Mouse (Mus musculus): ENCODE measurements around the gene Ptch2. TPM values are rescaled to one million over a fixed set of nuclear protein-coding genes. Genes with fewer than 3 reads are reported as not detected.

The Ptch2 gene
- polyA plus RNA-seq, 1 experiment from 2014 or later: 5.6 TPM

DNA sequence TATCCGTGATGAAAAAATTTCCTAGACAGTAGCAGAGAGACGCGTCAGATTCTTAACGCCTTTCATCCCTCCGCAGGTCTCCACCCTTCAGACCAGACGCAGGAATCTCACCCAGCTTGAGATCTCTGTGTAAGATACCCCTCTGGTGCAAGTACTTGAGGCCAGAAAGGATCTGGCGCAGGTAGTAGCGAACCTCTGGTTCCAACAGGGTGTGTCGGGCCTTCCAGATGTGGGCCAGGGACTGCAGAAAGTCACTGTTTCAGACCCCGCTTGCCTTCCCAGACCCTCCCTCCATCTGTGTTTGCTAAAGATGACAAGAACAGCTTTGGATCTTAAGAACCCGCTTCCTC, 36.9 kb downstream of the Ptch2 start:
- Histone ChIP-seq H3K27ac (no peak overlapping the region), H3K36me3 (replicated peaks; ENCODE audit: control insufficient read depth, insufficient read depth) (peaks cover 35% of the 10 kb centered on the region), H3K9me3 (ENCODE audit: control insufficient read depth, low read length) (no peaks in the 10 kb centered on the region), H3K4me1 (replicated peaks; ENCODE audit: control insufficient read depth, insufficient read depth, low read length) (peaks cover 19% of the 10 kb centered on the region), H3K4me3 (replicated peaks; ENCODE audit: low read length) (peak overlapping the region; percentile 89), H3K27me3 (ENCODE audit: control insufficient read depth, insufficient read depth, low read length) (no peaks in the 10 kb centered on the region), H3K4me2 (replicated peaks) (peak overlapping the region; percentile 85), H3K9ac (peak overlapping the region; percentile 87)
- no peak for DNase-seq (ENCODE audit: low spot score)
- 4% methylated on average over 11 of the region's 11 CpGs for WGBS
- ATAC-seq (ENCODE audit: low FRiP score): no peak

DNA sequence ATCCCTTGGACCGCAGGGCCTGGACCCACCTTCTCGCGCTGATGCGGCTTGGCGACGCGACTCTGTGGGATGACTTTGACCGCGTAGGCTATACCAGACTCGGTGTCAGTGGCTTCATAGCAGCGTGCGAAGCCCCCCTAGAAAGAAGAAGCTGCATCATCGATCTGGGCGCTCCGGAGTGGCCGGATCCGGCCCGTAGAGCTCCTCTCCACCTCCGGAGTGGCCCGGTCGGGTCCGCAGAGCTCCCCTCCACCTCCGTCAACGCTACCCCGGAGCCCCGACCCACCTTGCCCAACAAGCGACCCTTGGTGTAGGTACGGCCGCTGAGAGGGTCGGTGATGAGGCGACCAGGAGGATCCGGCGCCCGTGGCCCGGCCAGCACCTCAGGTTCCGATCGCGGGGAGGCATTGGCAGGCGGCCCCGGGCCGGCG, 37.5 kb downstream of the Ptch2 start:
- no peaks in the 10 kb centered on the region for H3K9me3 ChIP-seq (ENCODE audit: control insufficient read depth, low read length)
- no peaks in the 10 kb centered on the region for H3K27me3 ChIP-seq (ENCODE audit: control insufficient read depth, insufficient read depth, low read length)
- peak overlapping the region; percentile 85 for H3K4me2 ChIP-seq (replicated peaks)
- peak; percentile 54 for DNase-seq (ENCODE audit: low spot score)
- H3K27ac ChIP-seq: peak overlapping the region; percentile 76
- H3K9ac ChIP-seq: peak overlapping the region; percentile 87
- ATAC-seq (ENCODE audit: low FRiP score): peak; percentile 49
- WGBS: under 1% methylated on average over 40 of the region's 42 CpGs
- H3K4me3 ChIP-seq (replicated peaks; ENCODE audit: low read length): peak overlapping the region; percentile 89
- H3K4me1 ChIP-seq (replicated peaks; ENCODE audit: control insufficient read depth, insufficient read depth, low read length): peaks cover 19% of the 10 kb centered on the region
- peaks cover 29% of the 10 kb centered on the region for H3K36me3 ChIP-seq (replicated peaks; ENCODE audit: control insufficient read depth, insufficient read depth)

DNA sequence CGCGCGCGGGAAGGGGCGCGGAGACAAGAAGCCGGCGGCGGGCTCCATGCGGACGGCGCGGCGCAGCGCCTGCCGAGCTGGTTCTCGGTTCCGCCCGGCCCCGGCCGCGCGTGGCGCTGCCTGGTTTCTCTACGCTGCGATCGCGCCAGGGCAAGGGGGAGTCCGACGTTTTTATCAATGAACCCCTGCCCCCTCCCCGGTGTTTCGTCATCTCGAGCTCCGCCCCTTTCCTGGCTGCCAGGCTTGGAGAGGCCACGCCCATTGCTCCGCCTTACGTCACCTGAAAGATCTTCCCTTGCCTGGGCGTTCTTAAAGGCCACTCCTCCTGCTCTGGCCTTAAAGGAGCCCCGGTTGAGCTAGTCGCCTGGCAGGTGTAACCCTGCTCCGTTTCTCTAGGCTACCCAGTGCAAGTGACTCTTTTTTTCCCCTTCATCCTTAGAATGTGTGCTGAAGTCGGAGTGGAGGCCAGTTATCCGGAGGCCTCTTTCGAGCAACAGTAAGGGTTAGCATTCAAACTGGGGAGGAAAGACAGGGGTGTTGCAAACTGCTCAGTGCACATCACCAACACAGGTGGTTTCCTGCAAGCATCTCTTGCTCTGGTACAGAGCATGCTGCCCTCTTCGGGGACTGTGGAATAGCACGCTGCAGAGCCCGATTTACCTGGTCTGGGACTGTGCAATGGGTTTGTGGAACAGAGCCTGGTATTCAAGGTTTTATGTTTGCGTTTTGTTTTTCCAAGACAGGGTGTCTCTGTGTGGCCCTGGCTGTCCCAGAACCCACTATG, 38.1 kb downstream of the Ptch2 start, which contains the start of gene Plk3:
Gene Plk3, minus strand, starts transcription at position 147 of the 784 bp plus-strand sequence.
- Histone ChIP-seq H3K9me3 (ENCODE audit: control insufficient read depth, low read length) (no peaks in the 10 kb centered on the region), H3K4me1 (replicated peaks; ENCODE audit: control insufficient read depth, insufficient read depth, low read length) (peaks cover 19% of the 10 kb centered on the region), H3K9ac (peak within 1 kb of the TSS; percentile 87), H3K4me3 (replicated peaks; ENCODE audit: low read length) (peak within 1 kb of the TSS; percentile 89), H3K4me2 (replicated peaks) (peak within 1 kb of the TSS; percentile 85), H3K27ac (peak within 1 kb of the TSS; percentile 76), H3K36me3 (replicated peaks; ENCODE audit: control insufficient read depth, insufficient read depth) (peaks cover 22% of the 10 kb centered on the region), H3K27me3 (ENCODE audit: control insufficient read depth, insufficient read depth, low read length) (no peaks in the 10 kb centered on the region)
- 2% methylated on average over 43 of the region's 48 CpGs for WGBS
- DNase-seq (ENCODE audit: low spot score) (peak; percentile 98), ATAC-seq (ENCODE audit: low FRiP score) (peak; percentile 90)

DNA sequence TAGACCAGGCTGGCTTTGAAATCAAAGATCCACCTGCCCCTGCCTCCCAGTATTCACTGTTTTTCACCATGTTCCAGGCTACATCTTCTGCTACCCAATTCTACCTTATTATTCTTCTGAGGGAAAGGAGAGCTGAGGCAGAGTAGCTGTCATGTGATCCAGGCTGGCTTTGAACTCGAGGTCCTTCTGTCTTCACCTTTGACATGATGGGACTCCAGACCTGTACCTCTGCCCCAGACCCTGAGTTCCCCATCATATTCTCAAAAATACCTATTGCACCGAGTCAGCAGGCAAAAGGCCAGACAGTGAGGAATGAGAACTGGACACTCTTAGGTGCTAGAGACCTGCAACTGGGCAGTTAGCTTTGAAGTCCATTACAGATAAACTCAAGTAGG, 38.7 kb downstream of the Ptch2 start:
- ATAC-seq (ENCODE audit: low FRiP score) (no peak), DNase-seq (ENCODE audit: low spot score) (no peak)
- no peaks in the 10 kb centered on the region for H3K27me3 ChIP-seq (ENCODE audit: control insufficient read depth, insufficient read depth, low read length)
- no peaks in the 10 kb centered on the region for H3K9me3 ChIP-seq (ENCODE audit: control insufficient read depth, low read length)
- peak overlapping the region; percentile 50; the same call in 1 of the 2 replicates for H3K9ac ChIP-seq
- WGBS: 46% methylated on average over 2 of the region's 2 CpGs
- peak overlapping the region; percentile 85 for H3K4me2 ChIP-seq (replicated peaks)
- no peak overlapping the region for H3K27ac ChIP-seq
- H3K4me1 ChIP-seq (replicated peaks; ENCODE audit: control insufficient read depth, insufficient read depth, low read length): peaks cover 19% of the 10 kb centered on the region
- H3K36me3 ChIP-seq (replicated peaks; ENCODE audit: control insufficient read depth, insufficient read depth): peaks cover 16% of the 10 kb centered on the region
- H3K4me3 ChIP-seq (replicated peaks; ENCODE audit: low read length): no peak overlapping the region

DNA sequence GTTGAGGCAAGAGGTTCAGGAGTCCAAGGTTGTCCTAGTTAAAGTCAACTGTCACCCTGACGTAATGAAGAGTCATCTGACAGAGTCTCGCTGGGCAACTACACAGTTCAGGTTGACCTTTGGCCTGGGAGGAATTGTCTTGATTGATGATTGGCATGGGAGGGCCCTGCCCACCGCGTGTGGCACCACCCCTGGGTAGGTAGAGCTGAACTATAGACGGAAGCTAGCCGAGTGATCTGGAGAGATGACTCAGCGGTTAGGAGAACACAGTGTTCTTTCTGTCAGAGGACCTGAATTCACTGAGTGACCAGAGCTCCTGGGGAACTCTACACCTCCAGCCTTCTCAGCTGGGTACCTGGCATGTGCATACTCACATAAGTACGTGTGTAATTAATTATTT, 40.2 kb downstream of the Ptch2 start:
- DNase-seq (ENCODE audit: low spot score) (no peak), ATAC-seq (ENCODE audit: low FRiP score) (no peak)
- H3K9me3 ChIP-seq (ENCODE audit: control insufficient read depth, low read length): no peaks in the 10 kb centered on the region
- H3K4me2 ChIP-seq (replicated peaks): no peak overlapping the region
- H3K9ac ChIP-seq: no peak overlapping the region
- no peak overlapping the region for H3K4me3 ChIP-seq (replicated peaks; ENCODE audit: low read length)
- peaks cover 2% of the 10 kb centered on the region; the same call in 1 of the 2 replicates for H3K36me3 ChIP-seq (replicated peaks; ENCODE audit: control insufficient read depth, insufficient read depth)
- H3K27ac ChIP-seq: no peak overlapping the region
- H3K27me3 ChIP-seq (ENCODE audit: control insufficient read depth, insufficient read depth, low read length): no peaks in the 10 kb centered on the region
- H3K4me1 ChIP-seq (replicated peaks; ENCODE audit: control insufficient read depth, insufficient read depth, low read length): peaks cover 19% of the 10 kb centered on the region
- 19% methylated on average over 8 of the region's 8 CpGs for WGBS

DNA sequence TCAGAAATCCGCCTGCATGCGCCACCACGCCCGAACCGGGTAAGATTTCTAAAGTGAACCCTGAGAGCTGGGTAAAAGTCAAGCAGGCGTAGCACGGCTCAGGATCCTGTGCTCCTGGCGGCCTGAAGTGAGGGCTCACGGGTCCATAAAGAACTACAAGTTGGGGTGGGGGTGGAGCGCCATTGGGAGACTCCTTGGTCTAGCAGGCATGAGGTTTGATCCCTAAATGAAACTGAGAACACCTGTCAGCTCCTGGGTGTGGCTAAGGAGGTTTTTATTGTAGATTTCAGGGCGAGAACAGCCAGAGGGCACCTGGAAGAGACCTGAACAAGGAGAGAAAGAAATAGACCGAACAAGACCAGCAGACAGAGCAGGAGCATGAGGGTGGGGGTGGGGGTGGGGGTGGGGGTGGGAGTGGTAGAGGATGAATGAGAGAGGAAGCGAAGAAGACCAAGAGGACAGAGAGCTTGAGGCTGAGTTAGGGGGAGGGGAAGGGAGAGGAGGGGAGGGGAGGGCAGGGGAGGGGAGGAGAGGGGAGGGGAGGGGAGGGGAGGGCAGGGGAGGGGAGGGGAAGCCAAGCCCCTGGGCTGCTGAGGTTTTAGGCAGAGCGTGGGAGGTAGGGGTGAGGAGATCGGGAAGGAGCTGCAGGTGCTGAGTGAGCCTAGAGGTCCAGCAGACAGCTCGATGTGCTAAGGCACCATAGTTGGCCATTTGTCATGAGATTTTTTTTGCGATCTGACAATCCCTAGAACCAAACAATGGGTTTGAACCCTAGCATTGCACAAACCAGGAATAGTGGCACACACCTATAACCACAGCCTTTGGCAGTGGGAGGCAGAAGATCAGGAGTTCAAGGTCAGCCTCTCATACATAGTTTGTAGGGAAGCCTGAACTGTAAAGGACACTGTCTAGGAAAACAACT, 42.7 kb downstream of the Ptch2 start:
- H3K9me3 ChIP-seq (ENCODE audit: control insufficient read depth, low read length): no peaks in the 10 kb centered on the region
- H3K27me3 ChIP-seq (ENCODE audit: control insufficient read depth, insufficient read depth, low read length): no peaks in the 10 kb centered on the region
- no peak overlapping the region for H3K27ac ChIP-seq
- DNase-seq (ENCODE audit: low spot score) (no peak), ATAC-seq (ENCODE audit: low FRiP score) (no peak)
- WGBS: 70% methylated on average over 16 of the region's 17 CpGs
- no peak overlapping the region for H3K9ac ChIP-seq
- H3K36me3 ChIP-seq (replicated peaks; ENCODE audit: control insufficient read depth, insufficient read depth): no peaks in the 10 kb centered on the region
- no peak overlapping the region for H3K4me2 ChIP-seq (replicated peaks)
- H3K4me1 ChIP-seq (replicated peaks; ENCODE audit: control insufficient read depth, insufficient read depth, low read length): peaks cover 4% of the 10 kb centered on the region
- H3K4me3 ChIP-seq (replicated peaks; ENCODE audit: low read length): no peak overlapping the region

DNA sequence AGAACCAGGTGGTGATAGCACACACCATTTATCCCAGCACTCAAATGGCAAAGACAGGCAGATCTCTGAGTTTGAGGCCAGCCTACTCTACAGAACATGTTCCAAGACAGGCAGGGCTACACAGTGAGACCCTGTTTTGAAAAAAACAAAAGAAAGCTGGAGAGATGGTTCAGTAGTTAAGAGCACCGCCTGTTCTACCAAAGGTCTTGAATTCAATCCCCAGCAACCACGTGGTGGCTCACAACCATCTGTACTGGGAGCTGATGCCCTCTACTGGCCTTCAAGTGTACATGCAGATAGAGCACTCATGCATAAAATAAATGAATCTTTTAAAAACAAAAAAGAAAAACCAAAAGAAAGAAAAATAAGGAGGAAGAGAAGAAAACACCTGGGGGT, 43.3 kb downstream of the Ptch2 start:
- no peak for DNase-seq (ENCODE audit: low spot score)
- no peaks in the 10 kb centered on the region for H3K27me3 ChIP-seq (ENCODE audit: control insufficient read depth, insufficient read depth, low read length)

DNA sequence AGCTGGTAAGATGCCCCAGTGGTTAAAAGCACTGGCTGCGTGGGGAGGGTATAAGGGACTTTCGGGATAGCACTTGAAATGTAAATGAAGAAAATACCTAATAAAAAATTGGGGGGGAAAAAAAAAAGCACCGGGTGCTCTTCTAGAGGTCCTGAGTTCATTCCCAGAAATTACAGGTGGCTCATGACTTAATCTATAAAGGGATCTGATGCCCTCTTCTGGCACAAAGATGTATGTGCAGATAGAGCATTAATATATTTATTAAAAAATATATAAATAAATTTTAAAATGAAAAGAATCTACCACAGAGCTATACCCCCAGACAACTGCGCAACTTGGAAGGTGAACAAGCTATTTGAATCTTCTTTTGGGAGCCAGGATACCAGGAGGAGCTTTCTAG, 44.7 kb downstream of the Ptch2 start:
- H3K27me3 ChIP-seq (ENCODE audit: control insufficient read depth, insufficient read depth, low read length): no peaks in the 10 kb centered on the region
- 38% methylated on average over 4 of the region's 4 CpGs for WGBS
- H3K4me2 ChIP-seq (replicated peaks): no peak overlapping the region
- no peak overlapping the region for H3K9ac ChIP-seq
- no peaks in the 10 kb centered on the region for H3K4me1 ChIP-seq (replicated peaks; ENCODE audit: control insufficient read depth, insufficient read depth, low read length)
- DNase-seq (ENCODE audit: low spot score) (no peak), ATAC-seq (ENCODE audit: low FRiP score) (no peak)
- no peaks in the 10 kb centered on the region for H3K9me3 ChIP-seq (ENCODE audit: control insufficient read depth, low read length)
- H3K4me3 ChIP-seq (replicated peaks; ENCODE audit: low read length): no peak overlapping the region
- no peak overlapping the region for H3K27ac ChIP-seq
- no peaks in the 10 kb centered on the region for H3K36me3 ChIP-seq (replicated peaks; ENCODE audit: control insufficient read depth, insufficient read depth)

More for the DNA sequence above, 43.3 kb downstream of the Ptch2 start:
- H3K27ac ChIP-seq: no peak overlapping the region
- no peaks in the 10 kb centered on the region for H3K9me3 ChIP-seq (ENCODE audit: control insufficient read depth, low read length)
- H3K4me2 ChIP-seq (replicated peaks): no peak overlapping the region
- no peak overlapping the region for H3K4me3 ChIP-seq (replicated peaks; ENCODE audit: low read length)
- no peak overlapping the region for H3K9ac ChIP-seq
- H3K36me3 ChIP-seq (replicated peaks; ENCODE audit: control insufficient read depth, insufficient read depth): no peaks in the 10 kb centered on the region
- WGBS: 3% methylated on average over 2 of the region's 2 CpGs
- H3K4me1 ChIP-seq (replicated peaks; ENCODE audit: control insufficient read depth, insufficient read depth, low read length): peaks cover 2% of the 10 kb centered on the region
- no peak for ATAC-seq (ENCODE audit: low FRiP score)

DNA sequence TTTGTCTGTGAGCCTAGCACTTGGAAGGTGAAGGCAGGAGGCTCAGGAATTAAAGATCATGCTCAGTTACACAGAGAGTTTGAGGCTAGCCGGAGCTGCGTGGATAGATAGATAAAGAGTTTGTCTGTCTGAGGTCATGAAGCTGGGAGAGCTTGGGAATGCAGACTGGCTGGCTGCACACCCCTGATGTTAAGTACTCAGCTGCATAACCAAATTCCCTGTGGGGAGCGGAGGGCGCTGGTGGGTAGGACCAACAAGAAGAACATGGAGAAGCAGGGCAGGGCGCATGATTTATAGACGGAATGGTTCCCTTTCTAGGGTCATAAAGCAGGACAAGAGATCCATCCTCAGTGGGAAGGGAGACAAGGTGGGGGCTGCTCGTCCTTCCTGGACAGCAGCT, 47.1 kb downstream of the Ptch2 start:
- WGBS: 60% methylated on average over 7 of the region's 7 CpGs

More for the DNA sequence above, 47.1 kb downstream of the Ptch2 start:
- Histone ChIP-seq H3K9me3 (ENCODE audit: control insufficient read depth, low read length) (no peaks in the 10 kb centered on the region), H3K4me3 (replicated peaks; ENCODE audit: low read length) (no peak overlapping the region), H3K36me3 (replicated peaks; ENCODE audit: control insufficient read depth, insufficient read depth) (no peaks in the 10 kb centered on the region), H3K27me3 (ENCODE audit: control insufficient read depth, insufficient read depth, low read length) (no peaks in the 10 kb centered on the region), H3K27ac (no peak overlapping the region), H3K4me2 (replicated peaks) (no peak overlapping the region), H3K9ac (no peak overlapping the region), H3K4me1 (replicated peaks; ENCODE audit: control insufficient read depth, insufficient read depth, low read length) (no peaks in the 10 kb centered on the region)
- ATAC-seq (ENCODE audit: low FRiP score) (no peak), DNase-seq (ENCODE audit: low spot score) (no peak)

Measured in hindbrain, embryonic 14.5 days (tissue).